Mouse (Mus musculus) intestine, embryonic 14.5 days (tissue): ENCODE measurements at regions not wholly inside any gene's neighbourhood (a gene's known extent, or its start where the extent isn't known, plus 50 kb on each side); places are given as distances from the start of the nearest gene placed in this dataset.

Experiments used
- ATAC-seq: fragments of 200-750 bp; cut with Nextera tagmentation; replicated peaks from 2 replicates; pipeline ENCODE4 v1.8.0; 2017; ENCODE audit warnings: low read depth, moderate number of reproducible peaks, moderate TSS enrichment, moderate library complexity; ENCODE audit not compliant: low FRiP score, low TSS enrichment
- DNase-seq: peaks from one replicate; pipeline ENCODE4 v3.0.0-alpha.2; 2018; ENCODE audit warnings: low spot score
- H3K27ac ChIP-seq: fragments of 300-500 bp; sonication (generic); 2 replicates; pipeline ENCODE4 v1.5.1; 2014; ENCODE audit warnings: low read depth, mild to moderate bottlenecking, control low read depth
- H3K27me3 ChIP-seq: fragments of 300-500 bp; sonication (generic); replicated peaks from 2 replicates; pipeline ENCODE4 v1.6.1; 2014; ENCODE audit warnings: low read length, control low read depth; ENCODE audit not compliant: control insufficient read depth, insufficient read depth
- H3K36me3 ChIP-seq: fragments of 300-500 bp; sonication (generic); 2 replicates; pipeline ENCODE4 v1.6.1; 2014; ENCODE audit warnings: low read length, control low read depth; ENCODE audit not compliant: control insufficient read depth, insufficient read depth
- H3K4me1 ChIP-seq: fragments of 300-500 bp; sonication (generic); replicated peaks from 2 replicates; pipeline ENCODE4 v1.6.1; 2014; ENCODE audit warnings: low read length, control low read depth, mixed read lengths; ENCODE audit not compliant: control insufficient read depth, insufficient read depth
- H3K4me2 ChIP-seq: fragments of 300-500 bp; sonication (generic); 2 replicates; pipeline ENCODE4 v1.6.1; 2014; ENCODE audit warnings: low read length
- H3K4me3 ChIP-seq: fragments of 300-500 bp; sonication (generic); 2 replicates; pipeline ENCODE4 v1.5.1; 2014; ENCODE audit warnings: low read depth, low read length, control low read depth, mixed read lengths
- H3K9ac ChIP-seq: fragments of 300-500 bp; sonication (generic); 2 replicates; pipeline ENCODE4 v1.6.1; 2014; ENCODE audit warnings: mild to moderate bottlenecking, low read length
- H3K9me3 ChIP-seq: fragments of 300-500 bp; sonication (generic); 2 replicates; pipeline ENCODE4 v1.6.1; 2016; ENCODE audit warnings: low read length, control low read depth; ENCODE audit not compliant: control insufficient read depth
- WGBS: fragments of 180-500 bp; shearing (Covaris S2); extraction: QIAGEN DNeasy Blood & Tissue Kit; methylation state at CpG from one replicate; pipeline ENCODE4 v1.1.7; 2014; 5-methylcytosine and 5-hydroxymethylcytosine counted together

- H3K27me3 ChIP-seq = no peaks in the 10 kb centered on the region
- no peak overlapping the region for H3K9ac ChIP-seq
- no peaks in the 10 kb centered on the region for H3K36me3 ChIP-seq
- H3K9me3 ChIP-seq = no peaks in the 10 kb centered on the region
- peaks cover 7% of the 10 kb centered on the region for H3K4me1 ChIP-seq
- H3K4me2 ChIP-seq = no peak overlapping the region
- 63% methylated on average over 2 of the region's 2 CpGs for WGBS
- no peak for ATAC-seq
- peak; percentile 38 for DNase-seq
- H3K27ac ChIP-seq = no peak overlapping the region
- H3K4me3 ChIP-seq = no peak overlapping the region
These were observed 51.4 kb upstream of the Tns3 start for GRCm38 (mm10) chr11:8715775-8716174.
